Comparison of ENCODE assay signal across 8 mouse cellular contexts in the genomic region with DNA sequence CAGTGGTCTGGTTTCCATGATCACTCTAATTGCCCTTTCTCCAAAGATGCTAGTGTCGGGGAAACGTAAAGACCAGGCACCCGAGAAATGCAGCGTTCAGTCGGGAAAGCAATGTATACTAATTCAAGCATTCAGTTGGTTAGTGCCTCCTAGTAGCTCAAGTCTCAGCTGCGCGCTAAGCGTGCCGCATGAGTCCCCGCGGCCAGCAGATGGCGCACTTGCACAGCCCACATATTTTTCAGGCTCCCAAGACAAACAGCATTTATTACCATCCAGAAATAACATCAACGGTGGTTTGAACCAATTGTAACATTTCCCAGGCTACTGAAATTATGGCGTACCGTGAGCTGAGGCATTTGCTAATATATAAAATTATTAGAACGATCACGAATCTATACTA.
A peak's percentile ranks its signal among the peaks of the same experiment; 100 is the strongest.
DNase-seq lines count a peak whose midpoint lies in the region; ATAC-seq lines count a peak whose summit lies in the region.

No protein-coding gene starts in this region.

- no peak overlapping the region for H3K27ac ChIP-seq in liver, embryonic 13.5 days
- no peak overlapping the region for H3K27ac ChIP-seq in neural tube, embryonic 14.5 days (ENCODE audit: low read depth, low read length)

- peak; percentile 68 for ATAC-seq in common myeloid progenitor, adult 5-6 weeks (replicated peaks; ENCODE audit: low read depth, poor library complexity, severe bottlenecking)
- ATAC-seq in liver, embryonic 13.5 days (ENCODE audit: low read depth): no peak
- ATAC-seq in neural tube, embryonic 14.5 days (ENCODE audit: low read depth): peak; percentile 90

- H3K9ac ChIP-seq in liver, embryonic 13.5 days: no peak overlapping the region
- H3K9ac ChIP-seq in neural tube, embryonic 14.5 days (replicated peaks; ENCODE audit: low read depth, low read length): no peak overlapping the region

- no peaks in the 10 kb centered on the region for H3K9me3 ChIP-seq in liver, embryonic 13.5 days (replicated peaks)
- H3K9me3 ChIP-seq in neural tube, embryonic 14.5 days (ENCODE audit: control insufficient read depth, low read length): no peaks in the 10 kb centered on the region

- H3K4me1 ChIP-seq in liver, embryonic 13.5 days (replicated peaks): no peaks in the 10 kb centered on the region
- no peaks in the 10 kb centered on the region for H3K4me1 ChIP-seq in neural tube, embryonic 14.5 days (ENCODE audit: control insufficient read depth, insufficient read depth, low read length)

- H3K4me2 ChIP-seq in liver, embryonic 13.5 days: no peak overlapping the region
- no peak overlapping the region for H3K4me2 ChIP-seq in neural tube, embryonic 14.5 days (ENCODE audit: low read depth, low read length)

- no peak overlapping the region for H3K4me3 ChIP-seq in liver, embryonic 13.5 days (replicated peaks)
- no peak overlapping the region for H3K4me3 ChIP-seq in neural tube, embryonic 14.5 days (ENCODE audit: low read depth, low read length)

- peak; percentile 78 for DNase-seq in 3T3-L1 (ENCODE audit: low read depth, low spot score)
- DNase-seq in adrenal gland, adult (ENCODE audit: inconsistent age in 2 of 2, low spot score in 1 of 2): peak; percentile 58 to 89
- peak; percentile 61 for DNase-seq in gastrocnemius, postnatal 14 days
- peak; percentile 90 for DNase-seq in kidney, postnatal 10 days
- peak; percentile 19 for DNase-seq in liver, embryonic 13.5 days
- peak; percentile 67 for DNase-seq in testis, postnatal 14 days (ENCODE audit: low spot score)

- H3K27me3 ChIP-seq in liver, embryonic 13.5 days: no peaks in the 10 kb centered on the region
- H3K27me3 ChIP-seq in neural tube, embryonic 14.5 days (ENCODE audit: control insufficient read depth, insufficient read depth, low read length): no peaks in the 10 kb centered on the region

- WGBS in liver, embryonic 13.5 days (ENCODE audit: insufficient replicate concordance): 12% methylated on average over 17 of the region's 17 CpGs
- WGBS in neural tube, embryonic 14.5 days: 11% methylated on average over 17 of the region's 17 CpGs

- no peaks in the 10 kb centered on the region for H3K36me3 ChIP-seq in liver, embryonic 13.5 days
- no peaks in the 10 kb centered on the region for H3K36me3 ChIP-seq in neural tube, embryonic 14.5 days (ENCODE audit: control insufficient read depth, insufficient read depth, low read length)

- intact Hi-C loops in gastrocnemius, postnatal 14 days (cut with DNase I; ENCODE audit: low total_unique reads): no loop called here

Comparison
In these comparisons a context has a peak if more than half of its experiments do, and no peak if none do; other contexts are left out.
1. DNase-seq: peak in every context shown above with its lines; median percentile 90 in kidney, postnatal 10 days; 78 in 3T3-L1; 74 in adrenal gland, adult; 67 in testis, postnatal 14 days; 61 in gastrocnemius, postnatal 14 days; 19 in liver, embryonic 13.5 days.